Mouse (Mus musculus) common myeloid progenitor, adult 5-6 weeks (primary cell): Measurements from ENCODE around the gene Gm867. TPM values are rescaled to one million over a fixed set of nuclear protein-coding genes. Genes with fewer than 3 reads are reported as not detected.

Experiments
- ATAC-seq: replicated peaks from 2 replicates; pipeline ENCODE4 v1.8.0; 2016; ENCODE audit warnings: low read depth, mild to moderate bottlenecking, moderate TSS enrichment, inconsistent platforms; ENCODE audit not compliant: poor library complexity, severe bottlenecking
- total RNA-seq: library from RNA; stranded (forward); fragments of 200-1000, 187-1606 nt; gene quantifications from 2 replicates; pipeline ENCODE4 v1.2.3, GENCODE M21; 2017

Gm867 gene
- total RNA-seq, 1 experiment from 2014 or later: not detected

DNA sequence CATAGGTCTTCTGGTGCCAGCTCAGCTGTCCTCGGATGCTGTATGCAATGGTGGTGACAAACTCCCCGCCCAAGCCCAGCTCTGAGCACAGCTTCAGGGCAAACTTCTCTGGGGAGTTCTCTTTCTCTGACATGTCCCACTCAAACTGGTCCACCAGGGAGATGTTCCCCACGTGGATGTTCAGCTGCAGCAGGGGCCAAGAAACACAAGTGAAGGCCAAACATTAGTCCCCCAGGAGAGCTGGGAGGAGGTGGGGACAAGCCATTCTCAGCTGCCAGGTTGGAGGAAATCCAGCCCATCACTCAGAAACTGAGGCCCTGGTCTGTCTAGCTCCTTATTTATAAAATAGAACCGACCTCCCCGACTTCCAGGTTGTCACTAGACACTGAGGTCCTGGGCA is 36.1 kb downstream of the Gm867 start:
- ATAC-seq: no peak

DNA sequence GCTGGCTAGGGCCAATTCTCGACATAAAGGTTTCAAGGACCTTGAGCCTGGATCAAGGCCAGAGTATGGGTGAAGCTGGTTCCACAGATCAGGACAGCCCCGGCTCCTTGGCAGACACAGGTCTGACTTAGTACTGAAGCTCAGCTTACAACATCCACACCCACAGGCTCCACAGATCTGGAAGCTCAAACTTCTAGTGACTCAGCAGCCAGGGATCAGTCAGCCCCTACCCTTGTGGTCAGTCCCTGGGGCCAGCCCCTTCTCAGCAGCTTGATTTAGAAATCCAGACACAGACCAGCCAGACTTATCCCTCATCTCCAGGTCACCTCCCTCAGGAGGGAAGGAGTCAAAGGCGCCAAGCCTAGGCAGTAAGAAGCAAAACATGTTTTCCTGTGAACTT is 41.6 kb downstream of the Gm867 start:
- no peak for ATAC-seq

DNA sequence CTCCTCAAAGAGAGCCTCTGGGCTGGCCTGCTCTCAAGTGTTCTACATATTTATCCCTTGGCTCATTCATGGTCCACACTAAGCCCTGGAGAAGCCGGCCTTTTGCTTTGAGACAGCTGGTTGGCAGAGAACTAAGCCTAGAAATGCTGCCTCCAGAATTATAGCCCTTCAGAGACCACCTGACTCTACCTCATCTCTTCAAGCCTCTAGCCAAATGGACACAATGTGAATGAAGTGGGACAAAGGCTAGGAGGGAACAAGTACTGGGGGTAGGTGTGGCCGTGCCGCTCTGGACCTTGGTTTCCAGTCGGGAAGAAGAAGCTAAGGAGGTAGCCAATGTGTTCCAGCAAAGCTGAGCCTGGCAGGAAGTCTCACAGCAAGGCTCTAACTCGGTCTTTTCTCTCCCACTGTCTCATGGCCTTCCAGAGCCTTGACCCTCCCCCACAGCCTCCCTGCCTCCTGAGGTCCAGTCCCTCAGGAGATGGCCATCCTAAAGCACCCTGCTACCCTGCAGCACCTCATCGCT is 42.4 kb downstream of the Gm867 start:
- ATAC-seq: no peak

DNA sequence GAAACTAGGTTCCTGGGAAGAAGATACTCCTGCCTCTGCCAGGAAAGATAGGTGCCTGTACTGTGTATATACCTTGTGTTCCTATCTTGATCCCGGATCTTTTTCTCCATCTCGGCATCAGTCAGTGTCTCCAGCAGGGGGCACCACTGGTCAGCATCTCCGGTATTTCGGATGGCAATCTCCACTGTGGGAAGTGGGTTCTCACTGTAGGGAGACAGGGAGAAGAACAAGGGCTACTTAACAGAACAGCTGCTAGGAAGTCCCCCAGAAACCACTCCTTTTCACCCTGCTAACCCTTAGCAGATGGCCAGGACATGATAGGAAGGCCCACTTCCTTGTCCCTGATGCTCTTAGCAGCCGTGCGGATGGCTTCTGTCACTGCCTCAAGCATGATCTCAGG is 43.1 kb downstream of the Gm867 start:
- no peak for ATAC-seq

DNA sequence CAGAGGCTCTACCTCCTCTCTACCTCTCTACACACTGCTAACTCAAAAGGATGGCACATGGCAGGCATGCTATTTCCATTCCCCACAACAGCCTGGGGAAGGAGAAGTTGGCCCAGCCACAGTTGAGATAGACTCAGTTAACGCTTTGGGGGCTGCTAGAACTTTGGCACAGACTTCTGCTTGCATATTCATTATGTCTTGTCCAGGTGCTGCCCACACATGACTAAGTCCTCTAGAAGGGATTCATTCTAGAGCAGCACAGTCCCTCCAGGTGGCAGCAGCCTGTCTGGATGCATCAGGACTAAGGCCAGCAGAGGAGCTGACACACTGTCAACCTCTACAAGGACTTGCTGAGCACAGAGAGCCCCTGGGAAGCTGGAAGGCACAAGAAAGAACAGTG is 44.3 kb downstream of the Gm867 start:
- ATAC-seq: no peak

DNA sequence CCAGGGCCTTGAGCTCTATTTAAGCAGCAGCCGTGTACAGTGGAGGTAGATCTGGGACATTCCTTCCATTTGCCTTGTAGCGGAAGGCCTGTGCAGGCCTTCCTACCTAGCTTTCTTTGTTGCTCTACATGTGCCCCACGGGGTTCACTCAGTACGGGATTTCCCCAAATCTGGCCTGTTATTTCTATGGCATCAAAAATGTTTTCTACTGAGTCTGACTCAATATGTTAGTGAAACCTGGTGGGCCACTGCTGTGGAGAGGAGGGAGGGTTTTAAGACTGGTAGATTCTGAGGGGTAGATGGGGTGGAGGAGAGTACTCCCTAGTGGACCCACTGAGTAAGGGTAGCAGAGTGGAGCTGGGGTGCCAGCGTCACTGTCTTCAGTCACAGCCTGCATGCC is 44.7 kb downstream of the Gm867 start:
- no peak for ATAC-seq

DNA sequence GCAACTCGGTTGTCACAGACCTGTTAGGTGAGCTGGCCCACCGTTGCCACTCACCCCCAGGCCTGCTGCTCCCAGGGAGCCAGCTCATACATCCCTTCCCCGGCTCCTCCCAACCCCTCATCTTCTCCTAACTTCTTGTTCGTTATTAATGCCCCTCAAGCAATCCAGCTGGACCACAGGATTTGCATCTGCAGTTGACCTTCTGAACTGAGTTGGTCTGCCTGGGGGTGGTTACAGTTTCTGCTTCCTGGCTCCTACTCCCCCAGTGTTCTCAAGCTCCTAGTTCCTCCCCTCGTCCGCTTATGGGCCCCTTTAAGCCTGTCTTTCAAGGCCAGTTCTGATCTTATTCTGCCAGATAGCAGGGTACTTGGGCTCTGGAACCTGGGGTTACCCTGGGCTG is 45.9 kb downstream of the Gm867 start:
- no peak for ATAC-seq

DNA sequence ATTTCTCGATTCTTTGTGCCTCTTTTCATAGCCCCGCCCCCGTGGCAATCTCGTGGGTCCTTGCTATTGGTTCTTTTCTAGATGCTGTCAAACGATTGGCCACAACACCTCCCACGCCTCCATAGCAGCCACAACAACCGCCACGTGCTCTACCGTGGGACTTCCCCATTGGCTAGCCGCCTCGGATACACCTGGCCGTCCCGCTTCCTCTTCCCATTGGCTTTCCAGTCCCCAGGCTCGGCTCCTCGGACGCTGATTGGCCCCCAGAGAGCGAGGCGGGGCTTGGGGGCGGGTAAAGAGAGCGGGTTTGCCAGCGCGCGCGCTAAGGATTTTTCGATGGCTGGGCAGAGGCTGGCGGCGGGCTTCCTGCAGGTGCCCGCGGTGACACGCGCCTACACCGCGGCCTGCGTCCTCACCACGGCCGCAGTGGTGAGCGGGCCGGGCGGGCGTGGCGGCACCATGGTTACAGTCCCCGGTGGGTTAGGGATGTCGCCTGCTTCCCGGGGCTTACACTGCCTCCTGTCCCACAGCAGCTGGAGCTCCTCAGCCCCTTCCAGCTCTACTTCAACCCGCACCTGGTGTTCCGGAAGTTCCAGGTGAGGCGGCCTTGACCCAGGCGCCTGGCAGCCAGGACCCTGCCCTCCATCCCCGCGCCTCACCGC is 47.3 kb downstream of the Gm867 start, which contains the start of gene Derl3:
TSS of gene Derl3 (plus strand) at position 325 of the 662 bp plus-strand sequence.
- peak; percentile 98 for ATAC-seq

DNA sequence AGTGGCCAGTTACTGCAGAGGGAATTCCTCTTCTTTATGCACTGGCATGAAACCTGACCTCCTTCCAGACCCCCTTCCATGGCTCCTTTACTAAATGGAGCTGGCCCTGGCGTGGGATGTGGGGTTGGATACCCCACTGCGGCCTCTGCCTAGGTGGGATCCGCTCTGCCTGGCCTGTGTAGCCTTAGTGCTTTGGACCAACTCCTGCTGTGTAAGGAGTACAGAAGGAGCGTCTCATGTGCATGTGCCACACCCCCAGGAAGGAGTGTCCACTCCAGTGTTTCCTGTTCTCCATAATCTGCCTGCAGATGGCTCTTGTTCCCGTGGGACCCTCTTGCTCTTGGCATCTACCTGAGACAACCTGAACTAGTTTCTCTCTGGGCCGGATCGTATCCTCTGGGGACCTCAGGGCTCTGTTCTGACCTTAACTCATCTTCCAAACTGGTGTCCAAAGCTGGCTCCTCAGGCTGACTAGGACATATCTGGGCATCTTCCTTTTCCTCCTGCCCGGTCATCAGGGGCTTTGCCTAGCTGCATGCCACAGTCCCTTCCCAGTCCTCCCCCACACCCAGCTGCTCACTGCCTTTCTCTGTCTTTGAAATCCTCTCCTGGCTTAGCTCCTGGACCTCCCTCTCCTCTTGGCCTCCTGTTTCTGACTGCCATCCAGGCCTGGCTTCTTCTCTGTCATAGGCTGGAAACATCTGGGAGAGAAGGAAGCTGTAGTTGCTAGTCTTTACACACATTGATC is 50.9 kb downstream of the Gm867 start:
- ATAC-seq: no peak

Other genes with a start within 250 kb of the Gm867 start
- 23.0 and 38.6 TPM in 2 replicates for gene Cabin1, start 176.3 kb downstream of the Gm867 start, total RNA-seq
- gene Ddt, start 167.3 kb downstream of the Gm867 start, total RNA-seq: 36.5 and 63.9 TPM in 2 replicates
- not detected in 2 replicates for gene Gm20441, start 159.7 kb downstream of the Gm867 start, total RNA-seq
- 2.3 and 7.5 TPM in 2 replicates for gene Gstt3, start 159.3 kb downstream of the Gm867 start, total RNA-seq
- 0.63 and 0.96 TPM in 2 replicates for gene Gstt1, start 142.1 kb downstream of the Gm867 start, total RNA-seq
- not detected in 2 replicates for gene Gstt4, start 118.1 kb downstream of the Gm867 start, total RNA-seq
- 10.7 and 19.0 TPM in 2 replicates for gene Gstt2, start 103.2 kb downstream of the Gm867 start, total RNA-seq
- 521 and 525 TPM in 2 replicates for gene Mif, start 80.4 kb downstream of the Gm867 start, total RNA-seq
- not detected in 2 replicates for gene Derl3, start 47.3 kb downstream of the Gm867 start, total RNA-seq
- gene Smarcb1, start 19.1 kb downstream of the Gm867 start, total RNA-seq: 76.4 and 88.3 TPM in 2 replicates
- gene Chchd10, start 7.5 kb downstream of the Gm867 start, total RNA-seq: 39.6 and 50.1 TPM in 2 replicates
- gene Mmp11, start 4.2 kb downstream of the Gm867 start, total RNA-seq: 1.6 TPM in 1 of 2 replicates, not detected in the other
- gene Vpreb3, start 2.4 kb upstream of the Gm867 start, total RNA-seq: not detected in 2 replicates
- 0.46 TPM in 1 of 2 replicates, not detected in the other for gene Gm5134, start 13.8 kb upstream of the Gm867 start, total RNA-seq
- gene Zfp280b, start 92.0 kb upstream of the Gm867 start, total RNA-seq: 10.1 and 13.1 TPM in 2 replicates
- not detected in 2 replicates for gene Slc5a4b, start 170.3 kb upstream of the Gm867 start, total RNA-seq
- not detected in 2 replicates for gene Slc5a4a, start 206.8 kb upstream of the Gm867 start, total RNA-seq